Mouse (Mus musculus): ENCODE data around the gene Tomm40l. TPM values are rescaled to one million over a fixed set of nuclear protein-coding genes. Genes with fewer than 3 reads are reported as not detected.
"Not testable (repeated sequence)": the region's sequence is repeated elsewhere in the genome, so short reads cannot be mapped to it uniquely, and the experiment has no call there.

Gene Tomm40l
- polyA plus RNA-seq, 2 experiments from 2014 or later = 25.1 to 27.8 TPM

DNA sequence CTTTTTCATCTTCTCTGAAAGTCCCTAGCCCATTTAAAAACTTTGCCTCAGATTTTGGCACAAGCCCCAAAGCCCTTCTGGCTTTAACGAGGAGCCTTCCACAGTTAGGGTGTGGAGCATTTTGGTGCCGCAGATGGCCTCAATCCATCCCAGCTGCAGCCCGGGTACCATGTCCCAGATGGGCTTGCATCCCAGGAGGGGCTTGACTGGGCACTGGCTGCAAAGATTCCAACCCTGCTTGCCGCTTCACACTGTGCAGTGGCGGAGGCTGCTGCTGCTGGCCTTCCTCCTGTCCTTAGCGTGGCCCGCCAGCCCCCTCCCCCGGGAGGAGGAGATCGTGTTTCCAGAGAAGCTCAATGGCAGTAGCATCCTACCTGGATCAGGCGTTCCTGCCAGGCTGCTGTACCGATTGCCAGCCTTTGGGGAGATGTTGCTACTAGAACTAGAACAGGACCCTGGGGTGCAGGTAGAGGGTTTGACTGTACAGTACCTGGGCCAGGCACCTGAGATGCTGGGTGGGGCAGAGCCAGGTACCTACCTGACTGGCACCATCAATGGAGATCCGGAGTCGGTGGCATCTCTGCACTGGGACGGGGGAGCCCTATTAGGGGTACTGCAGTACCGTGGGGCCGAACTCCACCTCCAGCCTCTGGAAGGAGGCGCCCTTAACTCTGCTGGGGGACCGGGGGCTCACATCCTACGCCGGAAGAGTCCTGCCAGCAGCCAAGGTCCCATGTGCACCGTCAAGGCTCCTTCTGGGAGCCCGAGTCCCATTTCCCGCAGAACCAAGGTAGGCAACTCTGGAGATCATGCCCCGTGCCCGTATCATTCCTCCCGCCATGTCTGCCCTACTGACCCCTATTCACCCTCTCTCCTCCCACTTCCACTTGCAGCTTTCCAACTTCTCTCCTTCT lies 28.6 kb upstream of the Tomm40l start, which contains the start of gene Ndufs2:
TSS of gene Ndufs2 (minus strand) at position 709 of the 914 bp plus-strand sequence.
- ATAC-seq = no peak

DNA sequence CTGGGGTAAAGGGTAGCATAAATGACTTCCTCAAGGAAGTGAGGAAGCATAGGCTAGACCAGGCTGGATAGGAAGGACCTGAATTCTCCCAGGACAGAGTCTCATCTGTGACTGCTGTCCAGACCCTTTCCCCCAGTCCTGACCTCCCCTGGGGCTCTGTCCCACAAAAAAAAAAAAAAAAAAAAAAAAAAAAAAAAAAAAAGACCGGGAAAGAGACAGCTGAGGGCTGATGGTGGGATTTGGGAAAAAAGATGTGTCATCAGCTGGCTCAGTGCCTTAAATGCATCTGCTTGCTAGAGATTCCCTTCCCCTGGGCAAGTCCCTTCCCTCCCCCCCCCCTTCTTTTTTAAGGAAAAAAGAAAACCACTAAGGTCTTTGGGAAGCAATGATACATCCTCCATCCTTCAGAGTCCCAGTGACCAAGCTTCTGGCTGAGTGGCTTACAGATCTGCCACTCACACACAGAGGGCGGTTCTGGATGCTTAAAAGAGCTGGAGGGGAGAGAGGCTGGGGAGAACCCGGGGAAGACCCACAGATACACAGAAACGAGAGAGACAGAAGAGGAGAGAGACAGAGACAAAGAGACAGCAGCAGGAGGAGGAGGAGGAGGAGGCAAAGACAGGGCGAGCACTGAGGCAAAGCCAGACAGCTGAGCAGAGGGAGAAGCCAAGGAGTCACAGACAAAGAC lies 27.7 kb upstream of the Tomm40l start, which contains the start of gene Adamts4:
TSS of gene Adamts4 (plus strand) at position 509 of the 688 bp plus-strand sequence.
- ATAC-seq = no peak

DNA sequence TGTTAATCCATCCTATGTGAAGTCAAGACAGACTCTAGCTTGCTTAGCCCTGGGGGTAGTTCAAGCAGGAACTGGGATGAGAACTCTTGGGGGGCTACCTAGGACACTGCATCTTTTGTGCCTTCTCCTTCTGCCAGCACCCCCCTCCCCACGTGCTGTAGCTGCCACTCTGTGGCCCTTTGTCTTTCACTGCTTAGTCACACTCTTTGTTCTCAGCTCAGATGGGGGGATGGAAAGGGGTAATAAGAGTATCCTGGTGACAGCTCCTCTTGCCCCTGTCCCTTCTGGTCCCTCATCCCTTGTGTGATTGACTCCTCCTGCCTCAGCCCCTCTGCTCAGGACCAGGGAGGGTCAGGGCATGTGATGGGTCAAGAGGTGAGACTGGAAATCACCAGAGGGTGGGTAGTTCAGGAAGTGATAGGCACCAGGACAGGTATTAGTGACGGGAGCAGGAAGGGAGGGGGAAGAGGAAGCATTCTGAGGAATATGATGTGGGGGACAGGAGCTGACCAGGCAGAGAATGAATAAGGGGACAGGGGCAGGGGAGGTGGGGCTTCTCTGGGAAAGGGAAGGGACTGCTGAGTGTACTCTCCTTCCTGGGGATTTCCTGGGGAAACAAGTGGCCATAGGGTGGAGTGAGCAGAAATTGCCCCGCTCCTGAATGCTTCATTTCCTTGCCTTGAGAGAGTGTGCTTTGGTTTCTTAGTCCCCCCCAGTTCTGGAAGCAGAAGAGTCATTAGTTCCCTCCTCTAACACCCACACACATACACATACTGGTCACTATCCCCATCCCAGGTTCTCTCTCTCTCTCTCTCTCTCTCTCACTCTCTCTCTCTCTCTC lies 26.3 kb upstream of the Tomm40l start:
- ATAC-seq = no peak

DNA sequence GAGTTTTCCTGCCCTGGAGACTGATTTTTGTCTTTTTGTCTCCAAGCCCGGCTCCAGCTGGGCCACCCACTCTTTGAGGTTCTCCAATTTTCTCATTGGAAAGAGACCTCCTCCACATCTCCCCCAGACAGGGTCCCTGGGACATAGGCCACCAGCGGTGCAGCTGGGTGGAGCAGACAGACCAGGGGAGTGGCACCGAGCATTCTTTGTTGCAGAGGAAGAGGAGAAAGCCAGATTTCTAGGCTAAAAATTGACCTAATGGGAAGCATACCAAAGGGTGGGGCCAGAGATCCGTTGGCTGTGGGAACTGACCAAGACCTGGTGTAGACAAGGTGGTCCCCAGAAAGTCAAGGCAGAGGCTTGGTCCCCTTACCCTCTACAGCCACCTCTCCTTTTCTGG lies 25.6 kb upstream of the Tomm40l start:
- ATAC-seq = no peak

DNA sequence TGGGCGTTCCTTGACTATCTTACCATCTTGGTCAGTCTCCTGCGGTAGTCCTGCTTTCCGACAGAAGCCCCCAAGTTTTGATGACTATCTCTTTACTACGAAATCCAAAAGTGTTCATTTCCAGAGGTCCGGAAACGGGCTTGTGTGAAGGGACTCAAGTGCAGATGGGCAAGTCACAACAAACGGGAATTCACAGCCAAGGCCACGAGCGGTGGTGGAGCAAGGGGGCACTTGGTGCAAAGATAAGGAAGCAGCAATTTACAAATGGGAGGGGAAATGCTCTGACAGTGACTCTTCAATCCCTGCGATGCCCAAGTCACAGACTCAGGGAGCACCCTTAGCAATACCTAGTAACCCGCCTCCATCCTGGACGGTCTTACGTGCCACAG lies 25.1 kb upstream of the Tomm40l start:
- ATAC-seq = no peak

DNA sequence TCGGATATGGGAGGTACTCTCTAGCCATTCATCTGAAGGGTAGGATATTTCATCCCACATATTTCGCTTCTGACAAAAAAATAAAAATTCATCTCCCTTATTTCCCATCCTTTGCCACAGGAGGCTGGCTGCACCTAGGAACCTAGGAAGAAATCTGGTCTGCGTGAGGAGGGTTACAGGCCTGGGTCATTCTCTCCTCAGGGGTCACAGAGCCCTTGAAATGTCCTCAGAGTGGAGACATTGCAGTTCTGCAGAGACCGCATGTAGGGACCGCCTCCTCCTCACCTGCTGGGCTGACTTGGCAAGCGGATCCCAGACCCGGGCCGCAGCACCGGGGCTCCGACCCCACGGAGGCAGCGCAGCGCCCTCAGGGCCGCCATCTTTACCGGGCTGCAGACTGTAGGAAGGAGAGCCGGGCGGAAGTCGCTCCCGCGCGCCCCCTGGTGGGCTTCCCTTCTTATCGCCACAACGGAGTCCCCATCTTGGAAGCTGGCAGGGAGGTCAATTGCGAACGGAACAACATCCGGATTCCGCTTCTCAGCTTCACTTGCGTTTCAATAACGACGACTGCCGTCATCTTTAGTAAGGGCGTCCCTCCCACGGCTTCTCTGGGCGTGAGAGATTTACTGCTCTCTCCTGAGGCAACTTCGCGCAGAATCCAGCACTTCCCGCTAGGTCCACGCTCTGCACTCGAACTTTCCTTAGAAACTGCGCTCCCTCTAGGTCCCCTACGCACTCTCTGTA lies 24.6 kb upstream of the Tomm40l start:
- peak; percentile 98 for ATAC-seq

DNA sequence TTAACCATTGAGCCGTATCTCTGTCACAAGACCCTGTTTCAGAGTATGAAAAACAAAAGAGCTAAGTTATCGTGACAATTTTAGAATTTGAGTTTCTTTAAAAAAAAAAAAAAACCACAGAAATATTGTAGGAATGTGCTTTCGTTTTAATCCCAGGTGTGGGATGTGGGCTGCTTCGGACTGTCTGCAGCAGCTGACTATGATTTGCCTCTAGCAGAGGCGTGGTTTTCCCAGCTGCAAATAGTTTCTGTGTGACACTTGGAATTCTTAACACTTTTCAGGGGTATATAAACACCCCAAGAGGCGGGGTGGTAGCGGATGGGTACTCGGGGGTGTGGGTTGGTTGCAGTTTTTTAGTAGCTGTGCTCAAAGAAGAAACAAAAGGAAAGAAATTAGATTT lies 23.0 kb upstream of the Tomm40l start:
- no peak for ATAC-seq

DNA sequence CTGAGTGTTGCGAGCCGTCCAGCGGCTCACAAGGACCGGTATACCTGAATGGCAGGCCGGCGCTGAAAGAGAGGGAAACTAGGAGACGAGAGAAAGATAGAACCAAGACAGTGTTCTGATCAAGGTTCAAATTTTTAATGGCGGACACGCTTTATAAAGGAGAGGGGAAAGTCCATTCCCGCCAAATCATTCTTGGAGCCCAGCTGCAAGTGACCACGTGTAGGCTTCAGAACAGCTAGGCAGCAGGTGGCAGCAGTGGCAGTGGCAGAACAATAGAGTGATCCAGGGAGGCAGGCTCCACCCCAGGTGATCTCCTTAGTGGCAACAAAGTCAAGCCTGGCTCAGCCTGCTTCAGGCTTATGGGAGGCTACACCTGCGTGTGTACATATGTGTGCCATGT lies 19.6 kb upstream of the Tomm40l start:
- not testable (repeated sequence) for ATAC-seq

DNA sequence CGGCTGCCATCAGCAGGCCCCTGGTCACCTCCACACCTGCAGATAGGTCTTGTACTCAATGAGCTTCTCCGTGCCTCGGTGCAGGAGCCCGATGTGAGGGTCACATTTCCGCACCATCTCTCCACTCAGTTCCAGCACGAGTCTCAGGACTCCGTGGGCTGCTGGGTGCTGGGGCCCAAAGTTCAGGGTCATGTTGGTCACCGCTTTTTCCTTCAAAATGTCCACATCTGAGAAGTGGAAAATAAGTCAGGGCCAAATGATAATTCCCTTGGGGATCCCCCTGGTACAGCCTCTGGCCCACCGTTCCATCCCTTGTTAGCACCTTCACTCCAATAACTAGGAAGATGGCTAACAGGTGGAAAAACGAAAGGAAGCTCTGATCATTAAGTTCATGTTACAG lies 18.6 kb upstream of the Tomm40l start:
- no peak for ATAC-seq

DNA sequence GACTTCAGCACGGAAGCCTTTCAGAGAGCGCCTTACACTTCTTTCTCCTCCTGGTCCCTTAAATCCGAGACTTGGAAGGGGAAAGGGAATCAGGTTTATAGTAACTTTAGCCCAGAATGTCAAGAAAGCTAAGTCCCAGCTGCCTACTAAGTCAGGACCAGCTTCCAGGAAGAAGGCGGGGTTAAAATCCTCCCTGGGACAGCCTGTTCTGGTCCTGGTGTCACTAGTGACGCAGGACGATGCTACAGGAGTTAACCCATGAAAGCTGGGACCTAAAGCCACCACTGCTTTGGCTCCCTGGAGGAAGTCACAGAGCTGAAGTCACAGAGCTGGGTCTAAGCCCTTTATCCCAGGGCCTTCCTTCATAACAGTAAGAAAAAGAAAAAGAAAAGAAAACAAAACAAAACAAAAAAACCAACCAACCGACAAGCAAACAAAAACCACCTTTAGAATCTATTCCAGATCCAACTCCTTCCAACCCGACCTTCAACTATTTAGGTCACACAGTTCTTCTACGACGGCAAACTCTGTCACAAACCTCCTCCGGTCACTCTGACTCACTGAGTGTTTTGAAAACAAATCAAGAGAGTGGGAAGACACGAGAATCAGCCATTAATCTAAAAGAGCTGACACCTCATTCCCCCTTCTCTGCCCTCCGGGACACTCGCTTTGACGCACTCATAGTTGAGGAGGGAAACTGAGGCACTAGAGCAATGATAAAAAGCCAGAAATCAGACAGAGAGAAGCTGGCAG lies 17.9 kb upstream of the Tomm40l start:
- no peak for ATAC-seq

DNA sequence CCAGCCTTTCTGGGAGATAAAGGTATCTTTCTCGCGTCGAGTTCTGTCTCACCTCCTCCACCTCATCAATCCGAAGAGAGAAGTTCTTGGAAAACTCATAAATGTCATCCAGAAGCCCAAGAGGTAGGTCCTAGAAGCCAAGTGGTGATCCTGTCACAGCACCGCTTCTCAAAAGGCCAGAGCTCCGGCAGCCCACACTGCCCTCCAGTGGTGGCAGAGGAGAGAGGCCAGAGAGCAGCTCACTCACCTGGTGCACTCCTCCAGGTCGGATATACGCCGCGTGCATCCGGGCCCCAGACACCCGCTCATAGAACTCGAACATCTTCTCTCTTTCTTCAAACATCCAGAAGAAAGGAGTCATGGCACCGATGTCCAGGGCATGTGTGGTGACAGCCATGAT lies 16.1 kb upstream of the Tomm40l start:
- no peak for ATAC-seq

DNA sequence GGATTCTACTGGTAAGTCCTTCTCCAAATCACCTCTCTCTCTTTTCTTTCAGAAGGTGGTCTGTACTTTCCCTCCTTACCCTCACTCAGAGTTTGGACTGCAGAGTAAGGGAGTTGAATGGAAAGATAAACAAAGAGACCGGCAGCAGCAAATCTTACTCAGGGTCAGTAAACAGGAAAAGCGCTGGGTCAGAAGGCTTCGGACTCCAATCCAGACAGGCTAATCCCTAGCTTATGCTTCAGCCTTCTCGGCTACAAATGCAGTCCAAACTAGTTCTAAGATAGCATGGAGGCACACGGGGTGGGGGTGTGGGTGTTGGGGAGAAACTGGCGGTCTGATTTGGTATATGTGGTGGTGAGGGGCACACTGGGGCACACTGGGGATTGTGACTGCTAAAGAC lies 15.1 kb upstream of the Tomm40l start:
- no peak for ATAC-seq

DNA sequence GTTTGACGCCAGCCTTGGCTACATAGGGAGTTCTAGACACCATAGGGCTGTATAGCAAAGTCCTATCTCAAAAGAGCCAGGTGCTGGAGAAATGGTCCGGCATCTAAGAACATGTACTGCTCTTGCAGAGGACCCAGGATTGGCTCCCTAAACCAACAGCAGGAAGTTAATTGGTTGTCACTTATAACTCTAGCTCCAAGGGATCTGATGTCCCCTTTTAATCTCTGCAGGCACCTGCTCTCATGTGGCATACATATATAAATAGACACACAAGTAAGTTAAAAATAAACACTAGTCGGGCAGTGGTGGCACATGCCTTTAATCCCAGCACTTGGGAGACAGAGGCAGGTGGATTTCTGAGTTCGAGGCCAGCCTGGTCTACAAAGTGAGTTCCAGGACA lies 13.5 kb upstream of the Tomm40l start:
- ATAC-seq = no peak

DNA sequence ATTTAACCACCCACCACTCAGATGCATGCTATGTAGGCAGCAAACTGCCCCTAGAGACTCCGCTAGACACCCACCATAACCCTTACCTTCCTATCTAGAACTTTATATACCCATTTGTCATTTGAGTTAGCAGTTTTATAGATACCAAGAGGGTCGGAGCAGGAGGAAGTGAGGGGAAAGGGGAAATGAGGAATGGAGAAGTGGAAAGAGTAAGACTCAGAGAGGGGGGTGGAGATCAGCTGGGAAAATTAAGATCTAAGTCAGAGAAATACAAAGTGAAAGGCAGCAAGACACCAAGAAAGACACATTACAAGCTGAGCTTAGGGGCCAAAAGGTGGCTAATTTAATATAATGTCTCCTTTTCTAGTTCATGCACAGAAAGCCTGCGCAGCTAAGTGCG lies 12.2 kb upstream of the Tomm40l start:
- no peak for ATAC-seq

DNA sequence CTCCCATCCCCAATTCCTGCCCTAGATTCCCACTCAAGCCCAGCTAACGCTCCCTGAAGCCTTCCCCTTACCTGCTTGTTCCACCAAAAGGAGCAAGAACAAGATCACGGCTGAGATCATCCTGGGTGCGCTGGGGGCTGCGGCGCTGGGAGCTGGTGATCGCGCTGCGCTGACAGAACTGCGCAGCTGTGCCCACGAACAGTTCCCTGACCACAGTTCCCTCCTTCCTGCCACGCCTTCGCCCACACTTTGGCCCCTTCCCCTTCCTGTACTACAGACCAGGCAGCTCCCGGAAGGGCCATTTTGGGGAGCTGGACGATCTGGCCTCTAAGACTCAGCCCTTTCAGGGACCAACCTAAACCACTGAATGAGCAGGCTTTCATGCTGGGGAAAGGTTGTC lies 11.8 kb upstream of the Tomm40l start, which contains the start of gene Fcer1g:
TSS of gene Fcer1g (minus strand) at position 240 of the 400 bp plus-strand sequence.
- ATAC-seq = no peak

DNA sequence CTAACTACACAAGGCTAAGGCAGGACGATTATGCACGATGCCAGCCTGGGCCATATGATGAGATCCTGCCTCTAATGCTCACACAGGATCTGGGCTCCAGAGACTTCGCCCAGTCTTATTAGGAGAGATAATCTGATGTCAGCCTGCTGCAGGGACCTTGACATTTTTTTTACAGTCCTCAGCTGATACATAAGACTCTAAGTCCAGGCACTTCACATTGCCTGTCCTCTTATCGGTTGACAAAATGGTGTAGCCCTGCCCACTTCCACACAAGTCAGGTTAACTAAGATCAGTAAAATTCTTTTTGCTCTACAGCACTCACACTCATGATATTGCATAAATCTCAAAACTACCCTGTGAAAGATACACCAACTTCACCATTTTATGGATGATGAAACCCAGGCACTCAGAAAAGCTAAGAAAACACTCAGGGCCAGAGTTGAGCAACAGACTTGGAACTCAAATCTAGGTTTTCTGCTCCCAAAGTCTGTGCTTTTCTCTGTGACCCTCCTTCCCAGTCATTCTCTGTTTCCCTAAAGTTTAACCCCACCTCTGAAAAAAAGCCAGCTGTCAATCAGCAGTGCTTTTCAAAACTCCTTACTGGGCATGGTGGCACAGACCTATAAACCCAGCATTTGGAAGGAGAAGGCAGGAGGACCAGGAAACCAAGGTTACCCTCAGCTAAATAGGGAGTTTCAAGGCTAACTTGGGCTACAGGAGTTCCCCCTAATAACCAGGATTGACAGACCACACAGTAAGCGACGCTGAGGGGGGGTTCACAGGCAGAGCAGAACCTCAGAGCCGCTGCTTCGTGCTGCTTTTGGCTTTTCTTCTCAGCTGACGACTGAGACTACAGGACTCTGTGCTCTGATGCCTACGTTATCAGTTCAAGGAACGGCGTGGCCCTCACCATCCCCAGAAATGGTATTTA lies 10.8 kb upstream of the Tomm40l start:
- no peak for ATAC-seq

DNA sequence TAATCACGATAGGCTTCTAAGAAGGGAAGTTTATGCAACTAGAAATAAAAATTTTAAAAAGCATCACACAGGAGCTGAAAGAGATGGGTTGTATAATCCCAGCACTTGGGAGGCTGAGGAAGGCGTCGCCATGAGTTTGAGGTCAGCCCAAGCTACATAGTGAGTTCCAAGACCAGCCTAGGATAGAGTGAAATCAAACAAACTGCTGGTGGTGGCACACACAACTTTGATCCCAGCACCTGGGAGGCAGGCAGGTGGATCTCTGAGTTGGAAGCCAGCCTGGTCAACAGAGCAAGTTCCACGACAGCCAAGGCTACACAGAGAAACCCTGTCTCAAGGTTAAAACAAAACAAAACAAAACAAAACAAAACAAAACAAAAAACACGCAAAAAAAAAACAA lies 10.0 kb upstream of the Tomm40l start:
- no peak for ATAC-seq

DNA sequence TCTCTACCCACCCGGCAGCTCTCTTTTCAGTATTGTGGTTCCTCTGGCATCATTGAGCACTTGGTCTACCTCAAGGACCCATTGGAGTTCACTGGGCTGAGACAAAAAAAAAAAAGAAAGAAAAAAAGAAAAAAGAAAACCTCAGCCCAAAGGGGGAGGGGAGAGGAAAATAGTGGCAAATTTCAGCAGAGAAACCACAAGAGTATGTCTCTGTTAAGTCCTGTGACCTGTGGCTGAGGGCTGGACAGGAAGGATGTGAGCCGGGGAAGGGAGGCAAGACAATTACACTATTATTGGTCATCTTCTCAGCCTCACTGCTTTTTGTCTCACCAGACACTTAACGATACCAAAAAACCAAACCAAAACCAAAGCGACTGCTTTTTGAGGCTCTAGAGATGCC lies 9.5 kb upstream of the Tomm40l start:
- ATAC-seq = no peak

DNA sequence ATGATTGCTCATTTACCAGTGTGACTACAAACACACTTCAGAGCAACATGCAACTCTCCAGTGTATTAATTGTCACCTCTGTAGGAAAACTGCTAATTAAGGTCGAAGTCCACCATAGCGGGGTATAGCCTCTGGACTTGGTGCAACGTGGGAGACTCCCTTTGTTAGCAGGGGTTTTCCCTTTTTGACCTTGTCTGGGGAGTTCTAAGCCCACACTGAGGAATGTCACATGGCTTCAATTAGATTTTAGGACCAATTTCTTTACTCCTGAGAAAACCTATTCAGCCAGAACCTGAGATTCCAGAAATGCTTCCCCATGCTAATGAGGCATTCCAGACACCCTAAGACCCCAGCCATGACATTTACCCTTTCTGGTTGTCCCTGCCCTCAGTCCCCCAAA lies 7.9 kb upstream of the Tomm40l start:
- ATAC-seq = no peak

DNA sequence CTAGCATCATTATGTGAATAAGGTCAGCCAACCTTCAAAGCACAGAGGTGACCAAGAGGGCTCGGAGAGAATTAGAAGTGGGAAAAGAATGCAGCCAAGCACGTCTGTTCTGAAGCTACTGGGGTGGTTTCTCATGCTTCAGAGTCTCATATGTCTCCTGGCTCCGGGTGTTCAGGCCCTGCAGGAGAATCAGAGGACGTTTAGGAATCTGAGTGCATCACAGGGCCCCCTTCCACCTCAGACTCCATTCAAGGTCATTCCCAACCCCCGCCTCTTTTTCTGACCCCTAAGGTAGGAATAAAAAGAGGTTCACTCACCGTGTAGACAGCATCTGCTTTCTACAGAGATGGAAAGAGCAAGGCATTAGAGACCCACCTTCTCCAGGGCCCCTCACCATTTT lies 7.4 kb upstream of the Tomm40l start:
- no peak for ATAC-seq
